Mouse (Mus musculus): ENCODE data around the gene Insl6. TPM values are rescaled to one million over a fixed set of nuclear protein-coding genes. Genes with fewer than 3 reads are reported as not detected.

Gene Insl6
- polyA plus RNA-seq, 1 experiment from 2014 or later: 5.6 TPM

GRCm38 (mm10) chr19:29361468-29362130, 36.4 kb upstream of the Insl6 start:
- H3K27ac ChIP-seq (ENCODE audit: low read length): no peak overlapping the region
- ATAC-seq (ENCODE audit: insufficient number of reproducible peaks, insufficient read depth, low FRiP score, low read depth): peak; percentile 99
- WGBS: 2% methylated on average over 33 of the region's 33 CpGs
- H3K36me3 ChIP-seq (ENCODE audit: control insufficient read depth, insufficient read depth, low read length): no peaks in the 10 kb centered on the region
- H3K9me3 ChIP-seq (ENCODE audit: control insufficient read depth, low read depth, low read length): no peaks in the 10 kb centered on the region
- H3K9ac ChIP-seq (replicated peaks; ENCODE audit: low read depth, low read length): peak overlapping the region; percentile 22
- peak overlapping the region; percentile 63 for H3K4me2 ChIP-seq (replicated peaks; ENCODE audit: low read depth, low read length)
- peak overlapping the region; percentile 59 for H3K4me3 ChIP-seq (ENCODE audit: low read depth, low read length)
- H3K4me1 ChIP-seq (ENCODE audit: control insufficient read depth, insufficient read depth, low read length): peaks cover 7% of the 10 kb centered on the region
- no peaks in the 10 kb centered on the region for H3K27me3 ChIP-seq (ENCODE audit: control insufficient read depth, insufficient read depth, low read length)

- Histone ChIP-seq H3K4me1 (ENCODE audit: control insufficient read depth, insufficient read depth, low read length) (peaks cover 7% of the 10 kb centered on the region), H3K27ac (ENCODE audit: low read length) (no peak overlapping the region), H3K9me3 (ENCODE audit: control insufficient read depth, low read depth, low read length) (no peaks in the 10 kb centered on the region), H3K4me3 (ENCODE audit: low read depth, low read length) (no peak overlapping the region), H3K9ac (replicated peaks; ENCODE audit: low read depth, low read length) (no peak overlapping the region), H3K4me2 (replicated peaks; ENCODE audit: low read depth, low read length) (no peak overlapping the region; the same call in 1 of the 2 replicates), H3K36me3 (ENCODE audit: control insufficient read depth, insufficient read depth, low read length) (no peaks in the 10 kb centered on the region), H3K27me3 (ENCODE audit: control insufficient read depth, insufficient read depth, low read length) (no peaks in the 10 kb centered on the region)
- no peak for ATAC-seq (ENCODE audit: insufficient number of reproducible peaks, insufficient read depth, low FRiP score, low read depth)
- WGBS: 63% methylated on average over 5 of the region's 5 CpGs
Observed at GRCm38 (mm10) chr19:29360251-29360650, 35.1 kb upstream of the Insl6 start.

- peaks cover 6% of the 10 kb centered on the region for H3K4me1 ChIP-seq (ENCODE audit: control insufficient read depth, insufficient read depth, low read length)
- H3K27me3 ChIP-seq (ENCODE audit: control insufficient read depth, insufficient read depth, low read length): no peaks in the 10 kb centered on the region
- no peak overlapping the region for H3K9ac ChIP-seq (replicated peaks; ENCODE audit: low read depth, low read length)
- no peak overlapping the region for H3K27ac ChIP-seq (ENCODE audit: low read length)
- H3K9me3 ChIP-seq (ENCODE audit: control insufficient read depth, low read depth, low read length): no peaks in the 10 kb centered on the region
- no peak overlapping the region for H3K4me2 ChIP-seq (replicated peaks; ENCODE audit: low read depth, low read length)
- H3K4me3 ChIP-seq (ENCODE audit: low read depth, low read length): no peak overlapping the region
- no peak for ATAC-seq (ENCODE audit: insufficient number of reproducible peaks, insufficient read depth, low FRiP score, low read depth)
- no peaks in the 10 kb centered on the region for H3K36me3 ChIP-seq (ENCODE audit: control insufficient read depth, insufficient read depth, low read length)
- WGBS: 85% methylated on average over 11 of the region's 11 CpGs
Observed at GRCm38 (mm10) chr19:29356281-29356680, 31.1 kb upstream of the Insl6 start.

GRCm38 (mm10) chr19:29354895-29355877, 30.0 kb upstream of the Insl6 start:
- Histone ChIP-seq H3K27ac (ENCODE audit: low read length) (no peak overlapping the region), H3K36me3 (ENCODE audit: control insufficient read depth, insufficient read depth, low read length) (no peaks in the 10 kb centered on the region), H3K27me3 (ENCODE audit: control insufficient read depth, insufficient read depth, low read length) (no peaks in the 10 kb centered on the region), H3K4me1 (ENCODE audit: control insufficient read depth, insufficient read depth, low read length) (no peaks in the 10 kb centered on the region), H3K9me3 (ENCODE audit: control insufficient read depth, low read depth, low read length) (no peaks in the 10 kb centered on the region), H3K4me2 (replicated peaks; ENCODE audit: low read depth, low read length) (peak overlapping the region; percentile 53), H3K4me3 (ENCODE audit: low read depth, low read length) (peak overlapping the region; percentile 22), H3K9ac (replicated peaks; ENCODE audit: low read depth, low read length) (0 out of 2 replicates have a peak overlapping the region, but pooled peaks have one; percentile 28)
- peak; percentile 28; the same call in 1 of the 2 replicates for ATAC-seq (ENCODE audit: insufficient number of reproducible peaks, insufficient read depth, low FRiP score, low read depth)
- WGBS: 5% methylated on average over 20 of the region's 20 CpGs

- Histone ChIP-seq H3K4me2 (replicated peaks; ENCODE audit: low read depth, low read length) (no peak overlapping the region), H3K9me3 (ENCODE audit: control insufficient read depth, low read depth, low read length) (no peaks in the 10 kb centered on the region), H3K27me3 (ENCODE audit: control insufficient read depth, insufficient read depth, low read length) (no peaks in the 10 kb centered on the region), H3K36me3 (ENCODE audit: control insufficient read depth, insufficient read depth, low read length) (no peaks in the 10 kb centered on the region), H3K4me3 (ENCODE audit: low read depth, low read length) (no peak overlapping the region), H3K27ac (ENCODE audit: low read length) (no peak overlapping the region), H3K4me1 (ENCODE audit: control insufficient read depth, insufficient read depth, low read length) (no peaks in the 10 kb centered on the region), H3K9ac (replicated peaks; ENCODE audit: low read depth, low read length) (no peak overlapping the region)
- WGBS: 51% methylated on average over 5 of the region's 5 CpGs
- ATAC-seq (ENCODE audit: insufficient number of reproducible peaks, insufficient read depth, low FRiP score, low read depth): no peak
Observed at GRCm38 (mm10) chr19:29350991-29351390, 25.8 kb upstream of the Insl6 start.

- Histone ChIP-seq H3K9ac (replicated peaks; ENCODE audit: low read depth, low read length) (no peak overlapping the region), H3K4me1 (ENCODE audit: control insufficient read depth, insufficient read depth, low read length) (no peaks in the 10 kb centered on the region), H3K27ac (ENCODE audit: low read length) (no peak overlapping the region), H3K4me3 (ENCODE audit: low read depth, low read length) (no peak overlapping the region), H3K36me3 (ENCODE audit: control insufficient read depth, insufficient read depth, low read length) (no peaks in the 10 kb centered on the region), H3K27me3 (ENCODE audit: control insufficient read depth, insufficient read depth, low read length) (no peaks in the 10 kb centered on the region), H3K9me3 (ENCODE audit: control insufficient read depth, low read depth, low read length) (no peaks in the 10 kb centered on the region), H3K4me2 (replicated peaks; ENCODE audit: low read depth, low read length) (no peak overlapping the region)
- WGBS: 75% methylated on average over 6 of the region's 6 CpGs
- no peak for ATAC-seq (ENCODE audit: insufficient number of reproducible peaks, insufficient read depth, low FRiP score, low read depth)
Observed at GRCm38 (mm10) chr19:29345636-29346035, 20.5 kb upstream of the Insl6 start.

GRCm38 (mm10) chr19:29344868-29345267, 19.7 kb upstream of the Insl6 start:
- Histone ChIP-seq H3K9ac (replicated peaks; ENCODE audit: low read depth, low read length) (no peak overlapping the region), H3K9me3 (ENCODE audit: control insufficient read depth, low read depth, low read length) (no peaks in the 10 kb centered on the region), H3K27ac (ENCODE audit: low read length) (no peak overlapping the region), H3K27me3 (ENCODE audit: control insufficient read depth, insufficient read depth, low read length) (no peaks in the 10 kb centered on the region), H3K36me3 (ENCODE audit: control insufficient read depth, insufficient read depth, low read length) (no peaks in the 10 kb centered on the region), H3K4me3 (ENCODE audit: low read depth, low read length) (no peak overlapping the region), H3K4me1 (ENCODE audit: control insufficient read depth, insufficient read depth, low read length) (no peaks in the 10 kb centered on the region), H3K4me2 (replicated peaks; ENCODE audit: low read depth, low read length) (no peak overlapping the region)
- no peak for ATAC-seq (ENCODE audit: insufficient number of reproducible peaks, insufficient read depth, low FRiP score, low read depth)

- Histone ChIP-seq H3K4me3 (ENCODE audit: low read depth, low read length) (no peak overlapping the region), H3K36me3 (ENCODE audit: control insufficient read depth, insufficient read depth, low read length) (no peaks in the 10 kb centered on the region), H3K27me3 (ENCODE audit: control insufficient read depth, insufficient read depth, low read length) (no peaks in the 10 kb centered on the region), H3K4me1 (ENCODE audit: control insufficient read depth, insufficient read depth, low read length) (no peaks in the 10 kb centered on the region), H3K9ac (replicated peaks; ENCODE audit: low read depth, low read length) (no peak overlapping the region), H3K9me3 (ENCODE audit: control insufficient read depth, low read depth, low read length) (no peaks in the 10 kb centered on the region), H3K4me2 (replicated peaks; ENCODE audit: low read depth, low read length) (no peak overlapping the region), H3K27ac (ENCODE audit: low read length) (no peak overlapping the region)
- WGBS: 76% methylated on average over 6 of the region's 6 CpGs
- ATAC-seq (ENCODE audit: insufficient number of reproducible peaks, insufficient read depth, low FRiP score, low read depth): no peak
Observed at GRCm38 (mm10) chr19:29342281-29342680, 17.1 kb upstream of the Insl6 start.
